21 mouse cellular contexts compared by ENCODE assay signal in the genomic region with DNA sequence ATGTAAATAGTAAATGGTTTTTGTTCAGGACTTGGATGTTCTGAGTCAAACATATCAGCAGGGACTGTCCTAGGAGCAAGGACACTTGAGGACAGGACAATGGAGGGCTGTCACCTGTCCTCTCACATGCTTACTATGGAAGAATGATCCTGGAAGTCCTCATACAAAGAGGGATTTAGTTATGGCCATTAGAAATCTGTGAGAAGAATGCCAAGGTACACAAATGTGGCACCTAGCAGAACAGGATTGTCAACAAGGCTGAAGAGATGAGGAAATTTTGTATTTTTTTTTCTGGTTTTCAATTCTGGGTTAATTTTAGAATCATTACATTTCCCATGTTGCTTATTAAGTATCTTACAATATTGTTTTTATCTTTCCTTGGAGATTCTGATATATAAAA.
DNase-seq lines count a peak whose midpoint lies in the region; ATAC-seq and TF ChIP-seq lines count a peak whose summit lies in the region.
"Had no signal": no experiment of that assay in that cellular context is flagged by ENCODE, and none has a peak within 500 bp of the region (broad histone marks: within the 10 kb centered on the region; RNA-seq: fewer than 3 reads in every experiment).

No protein-coding gene starts in this region.

- H3K4me3 ChIP-seq in kidney, adult 2 months (ENCODE audit: insufficient read depth, low read depth, low read length), result no peak overlapping the region
- H3K4me3 ChIP-seq in lung, postnatal 0 days (ENCODE audit: low read depth, low read length), result no peak overlapping the region
- H3K4me3 ChIP-seq in stomach, embryonic 15.5 days (replicated peaks), result no peak overlapping the region
- H3K4me3 ChIP-seq: embryonic facial prominence, embryonic 13.5 days; forebrain, embryonic 10.5 days; forebrain, embryonic 12.5 days had no signal

- no peak overlapping the region for H3K9ac ChIP-seq in lung, postnatal 0 days (replicated peaks; ENCODE audit: low read depth)
- H3K9ac ChIP-seq in stomach, embryonic 15.5 days, result no peak overlapping the region
- H3K9ac ChIP-seq: embryonic facial prominence, embryonic 13.5 days; forebrain, embryonic 12.5 days had no signal

- DNase-seq in kidney, adult 2 months, result no peak
- no peak for DNase-seq in kidney, postnatal 10 days
- peak; percentile 14 for DNase-seq in lung, postnatal 0 days (ENCODE audit: low spot score)
- DNase-seq in lung, postnatal 25 days (ENCODE audit: low spot score), result no peak
- DNase-seq in fat pad, adult 2 months (ENCODE audit: extremely low read depth, low read depth, low spot score), result peak; percentile 66
- DNase-seq in heart, postnatal 10 days, result no peak
- no peak for DNase-seq in heart, postnatal 36 days
- DNase-seq: adrenal gland, adult 2 months; adrenal gland, postnatal 10 days; adrenal gland, postnatal 25 days; cerebellum, adult 11 months; cerebellum, adult 18-20 months; cerebellum, adult 8-10 months; cerebellum, postnatal 10 days; cerebellum, postnatal 25 days had no signal

- intact Hi-C loops in heart, postnatal 10 days (cut with DNase I), result no loop called here
- intact Hi-C loops in heart, postnatal 36 days (cut with DNase I), result no loop called here

- H3K4me2 ChIP-seq in lung, postnatal 0 days (replicated peaks; ENCODE audit: low read depth, low read length), result no peak overlapping the region
- no peak overlapping the region for H3K4me2 ChIP-seq in stomach, embryonic 15.5 days
- H3K4me2 ChIP-seq: embryonic facial prominence, embryonic 13.5 days; forebrain, embryonic 12.5 days had no signal

- no peak for TF ChIP-seq CTCF in kidney, adult 2 months (conservative IDR thresholded peaks at IDR 0.05; ENCODE audit: insufficient read depth, insufficient read length, low read depth, low read length)
- no peak for TF ChIP-seq CTCF in lung, postnatal 0 days (IDR thresholded peaks at IDR 0.05)

- H3K36me3 ChIP-seq in kidney, adult 2 months (ENCODE audit: control insufficient read depth, insufficient read depth, low read length), result peaks cover 2% of the 10 kb centered on the region; the same call in 1 of the 2 replicates
- no peaks in the 10 kb centered on the region for H3K36me3 ChIP-seq in lung, postnatal 0 days (ENCODE audit: insufficient read depth, low read length)
- H3K36me3 ChIP-seq in stomach, embryonic 15.5 days, result no peaks in the 10 kb centered on the region
- H3K36me3 ChIP-seq: embryonic facial prominence, embryonic 13.5 days; forebrain, embryonic 10.5 days; forebrain, embryonic 12.5 days had no signal

- H3K27me3 ChIP-seq in kidney, adult 2 months (replicated peaks; ENCODE audit: control insufficient read depth, insufficient read depth, low read length), result no peaks in the 10 kb centered on the region
- H3K27me3 ChIP-seq in lung, postnatal 0 days (replicated peaks; ENCODE audit: insufficient read depth, low read length), result no peaks in the 10 kb centered on the region
- H3K27me3 ChIP-seq in stomach, embryonic 15.5 days (replicated peaks), result no peaks in the 10 kb centered on the region
- H3K27me3 ChIP-seq: embryonic facial prominence, embryonic 13.5 days; forebrain, embryonic 12.5 days had no signal

- no peak for TF ChIP-seq EP300 in lung, postnatal 0 days (IDR thresholded peaks at IDR 0.05)

- TF ChIP-seq POLR2A in kidney, adult 2 months (IDR thresholded peaks at IDR 0.05; ENCODE audit: low read depth, low read length), result no peak

- peak overlapping the region; percentile 81 for H3K27ac ChIP-seq in kidney, adult 2 months (ENCODE audit: insufficient read depth, low read depth, low read length)
- H3K27ac ChIP-seq in lung, postnatal 0 days (ENCODE audit: low read length), result no peak overlapping the region
- H3K27ac ChIP-seq in stomach, embryonic 15.5 days, result peak overlapping the region; percentile 31; the same call in 1 of the 2 replicates
- H3K27ac ChIP-seq: embryonic facial prominence, embryonic 13.5 days; forebrain, embryonic 10.5 days; forebrain, embryonic 12.5 days had no signal

- ATAC-seq in lung, postnatal 0 days, result no peak; the same call in 1 of the 2 replicates
- ATAC-seq in stomach, embryonic 15.5 days (ENCODE audit: insufficient read depth, low FRiP score, low read depth), result no peak
- ATAC-seq: forebrain, embryonic 14.5 days; forebrain, embryonic 16.5 days had no signal

- H3K9me3 ChIP-seq in lung, postnatal 0 days (ENCODE audit: low read length), result no peaks in the 10 kb centered on the region
- H3K9me3 ChIP-seq in stomach, embryonic 15.5 days, result no peaks in the 10 kb centered on the region
- H3K9me3 ChIP-seq: embryonic facial prominence, embryonic 13.5 days; forebrain, embryonic 10.5 days; forebrain, embryonic 12.5 days had no signal

- peaks cover 21% of the 10 kb centered on the region for H3K4me1 ChIP-seq in kidney, adult 2 months (ENCODE audit: control insufficient read depth, insufficient read depth, low read length)
- no peaks in the 10 kb centered on the region for H3K4me1 ChIP-seq in lung, postnatal 0 days (ENCODE audit: insufficient read depth, low read depth, low read length)
- H3K4me1 ChIP-seq in stomach, embryonic 15.5 days, result no peaks in the 10 kb centered on the region
- H3K4me1 ChIP-seq: embryonic facial prominence, embryonic 13.5 days had no signal

Comparison
In these comparisons a context has a peak if more than half of its experiments do, and no peak if none do; other contexts are left out.
1. DNase-seq: peak in lung, postnatal 0 days (single experiment) and fat pad, adult 2 months (single experiment); none in kidney, adult 2 months (single experiment), kidney, postnatal 10 days (single experiment), lung, postnatal 25 days (single experiment), heart, postnatal 10 days (0 of 2) and heart, postnatal 36 days (0 of 2).